Mouse (Mus musculus) CH12.LX (cell line): ENCODE measurements at regions not wholly inside any gene's neighbourhood (a gene's known extent, or its start where the extent isn't known, plus 50 kb on each side); places are given as distances from the start of the nearest gene placed in this dataset.

Experiments
- DNase-seq: peaks from one replicate; pipeline ENCODE4 v3.0.0-alpha.2; 2013; ENCODE audit errors: extremely low read depth
- H3K27ac ChIP-seq: 2 replicates; pipeline ENCODE4 v1.5.1; 2012; ENCODE audit warnings: low read depth, mild to moderate bottlenecking, control low read depth, moderate library complexity; ENCODE audit not compliant: insufficient read depth
- H3K27me3 ChIP-seq: replicated peaks from 2 replicates; pipeline ENCODE3; 2012; ENCODE audit warnings: inconsistent platforms
- H3K36me3 ChIP-seq, 2 experiments: replicated peaks in 1 of 2; 2 replicates each; pipeline versions ENCODE3 to v1.6.1; 2012; ENCODE audit warnings: inconsistent platforms in 1 of 2, low read length in 1 of 2, mild to moderate bottlenecking in 1 of 2, mixed read lengths in 1 of 2, moderate library complexity in 1 of 2; ENCODE audit not compliant: control insufficient read depth in 1 of 2, insufficient read depth in 1 of 2
- H3K4me1 ChIP-seq, 2 experiments: 2 replicates each; pipeline ENCODE4 v1.6.1; 2012; ENCODE audit warnings: inconsistent platforms in 1 of 2, moderate library complexity in 1 of 2; ENCODE audit not compliant: insufficient read depth in 2 of 2, control insufficient read depth in 1 of 2
- H3K4me2 ChIP-seq: 2 replicates; pipeline ENCODE4 v1.6.1; 2012; ENCODE audit warnings: low read depth, mild to moderate bottlenecking, control low read depth; ENCODE audit not compliant: poor library complexity, insufficient read depth, severe bottlenecking
- H3K4me3 ChIP-seq, 3 experiments: fragments of 150-350 bp in 1 of 3; sonication (generic) in 1 of 3; replicated peaks in 1 of 3; 2 replicates each; pipeline versions ENCODE3 to v1.5.1; 2011 to 2012; ENCODE audit warnings: low read depth in 2 of 3, low read length in 2 of 3, mild to moderate bottlenecking in 2 of 3, moderate library complexity in 2 of 3, control low read depth in 1 of 3, improper control_type of control experiment in 1 of 3, inconsistent platforms in 1 of 3, mixed read lengths in 1 of 3; ENCODE audit not compliant: poor library complexity in 1 of 3
- H3K79me2 ChIP-seq: replicated peaks from 2 replicates; pipeline ENCODE4 v1.6.1; 2012; ENCODE audit warnings: mild to moderate bottlenecking, moderate library complexity; ENCODE audit not compliant: control insufficient read depth, poor library complexity, insufficient read depth, severe bottlenecking; ENCODE audit errors: extremely low read depth
- H3K9ac ChIP-seq: 2 replicates; pipeline ENCODE4 v1.6.1; 2012; ENCODE audit warnings: low read depth, mild to moderate bottlenecking, control low read depth, moderate library complexity; ENCODE audit not compliant: insufficient read depth
- H3K9me3 ChIP-seq: replicated peaks from 2 replicates; pipeline ENCODE3; 2012; ENCODE audit warnings: low read length, inconsistent platforms, mixed read lengths
- BHLHE40 ChIP-seq: IDR thresholded peaks from 2 replicates; pipeline ENCODE4 v1.6.1; 2011; ENCODE audit warnings: mild to moderate bottlenecking, low read depth, low read length, improper control_type of control experiment
- CHD1 ChIP-seq: IDR thresholded peaks from 2 replicates; pipeline ENCODE4 v1.6.1; 2012; ENCODE audit warnings: low read depth, low read length, improper control_type of control experiment, inconsistent platforms
- CHD2 ChIP-seq: IDR thresholded peaks from 2 replicates; pipeline ENCODE4 v1.6.1; 2011; ENCODE audit warnings: low read length, improper control_type of control experiment
- CTCF ChIP-seq, 2 experiments: IDR thresholded peaks in 1 of 2; conservative IDR thresholded peaks in 1 of 2; 2 replicates each; pipeline ENCODE4 v1.5.1; 2011 to 2012; ENCODE audit warnings: low read depth in 2 of 2, low read length in 2 of 2, improper control_type of control experiment in 1 of 2, inconsistent platforms in 1 of 2, mild to moderate bottlenecking in 1 of 2, moderate library complexity in 1 of 2
- ELF1 ChIP-seq: IDR thresholded peaks from 2 replicates; pipeline ENCODE4 v1.6.1; 2014; ENCODE audit warnings: low read depth, mild to moderate bottlenecking, inconsistent platforms, low read length, improper control_type of control experiment
- EP300 ChIP-seq: IDR thresholded peaks from 2 replicates; pipeline ENCODE4 v1.6.1; 2011; ENCODE audit warnings: low read length, improper control_type of control experiment
- ETS1 ChIP-seq: conservative IDR thresholded peaks from 2 replicates; pipeline ENCODE4 v1.6.1; 2012; ENCODE audit warnings: low read depth, mild to moderate bottlenecking, inconsistent platforms, low read length, improper control_type of control experiment, moderate library complexity
- GABPA ChIP-seq: IDR thresholded peaks from 2 replicates; pipeline ENCODE4 v1.6.1; 2012; ENCODE audit warnings: low read depth, low read length, improper control_type of control experiment, inconsistent platforms; ENCODE audit not compliant: insufficient replicate concordance
- IRF4 ChIP-seq: IDR thresholded peaks from 2 replicates; pipeline ENCODE4 v1.6.1; 2014; ENCODE audit warnings: low read depth, mild to moderate bottlenecking, inconsistent platforms, low read length, improper control_type of control experiment
- JUN ChIP-seq: IDR thresholded peaks from 2 replicates; pipeline ENCODE4 v1.6.1; 2011; ENCODE audit warnings: low read depth, mild to moderate bottlenecking, low read length, improper control_type of control experiment, moderate library complexity; ENCODE audit not compliant: insufficient read depth
- JUND ChIP-seq: conservative IDR thresholded peaks from 2 replicates; pipeline ENCODE4 v1.6.1; 2011; ENCODE audit warnings: low read depth, low read length, improper control_type of control experiment
- KAT2A ChIP-seq: IDR thresholded peaks from 2 replicates; pipeline ENCODE4 v1.6.1; 2012; ENCODE audit warnings: low read length, improper control_type of control experiment, inconsistent platforms; ENCODE audit not compliant: insufficient replicate concordance
- MAFK ChIP-seq: IDR thresholded peaks from 2 replicates; pipeline ENCODE4 v1.6.1; 2011; ENCODE audit warnings: low read length, improper control_type of control experiment; ENCODE audit not compliant: insufficient replicate concordance
- MAX ChIP-seq: IDR thresholded peaks from 2 replicates; pipeline ENCODE4 v1.6.1; 2011; ENCODE audit warnings: low read length, improper control_type of control experiment
- MAZ ChIP-seq: IDR thresholded peaks from 2 replicates; pipeline ENCODE4 v1.6.1; 2012; ENCODE audit warnings: low read depth, mild to moderate bottlenecking, inconsistent platforms, low read length, improper control_type of control experiment, moderate library complexity
- MEF2A ChIP-seq: IDR thresholded peaks from 2 replicates; pipeline ENCODE4 v1.6.1; 2014; ENCODE audit warnings: low read depth, mild to moderate bottlenecking, inconsistent platforms, low read length, improper control_type of control experiment, borderline replicate concordance
- MYC ChIP-seq: IDR thresholded peaks from 2 replicates; pipeline ENCODE4 v1.6.1; 2011; ENCODE audit warnings: low read depth, mild to moderate bottlenecking, improper control_type of control experiment, low read length
- NRF1 ChIP-seq: IDR thresholded peaks from 2 replicates; pipeline ENCODE4 v1.6.1; 2014; ENCODE audit warnings: low read depth, mild to moderate bottlenecking, inconsistent platforms, low read length, improper control_type of control experiment, moderate library complexity
- PAX5 ChIP-seq: IDR thresholded peaks from 2 replicates; pipeline ENCODE4 v1.6.1; 2012; ENCODE audit warnings: low read length, inconsistent platforms, mixed read lengths
- POLR2A ChIP-seq: IDR thresholded peaks from 2 replicates; pipeline ENCODE4 v1.6.1; 2011; ENCODE audit warnings: low read depth, mild to moderate bottlenecking, improper control_type of control experiment, low read length
- RAD21 ChIP-seq: IDR thresholded peaks from 2 replicates; pipeline ENCODE4 v1.6.1; 2011; ENCODE audit warnings: low read depth, mild to moderate bottlenecking, low read length, improper control_type of control experiment, moderate library complexity
- RCOR1 ChIP-seq: conservative IDR thresholded peaks from 2 replicates; pipeline ENCODE4 v1.6.1; 2012; ENCODE audit warnings: low read depth, mild to moderate bottlenecking, inconsistent platforms, low read length, improper control_type of control experiment
- SIN3A ChIP-seq: IDR thresholded peaks from 2 replicates; pipeline ENCODE4 v1.6.1; 2012; ENCODE audit warnings: low read length, improper control_type of control experiment, inconsistent platforms
- SMC3 ChIP-seq: IDR thresholded peaks from 2 replicates; pipeline ENCODE4 v1.6.1; 2011; ENCODE audit warnings: low read depth, low read length, improper control_type of control experiment
- ZC3H11A ChIP-seq: IDR thresholded peaks from 2 replicates; pipeline ENCODE4 v1.6.1; 2012; ENCODE audit warnings: low read depth, mild to moderate bottlenecking, inconsistent platforms, low read length, improper control_type of control experiment
- ZMIZ1 ChIP-seq: IDR thresholded peaks from 2 replicates; pipeline ENCODE4 v1.6.1; 2012; ENCODE audit warnings: low read depth, mild to moderate bottlenecking, inconsistent platforms, low read length, improper control_type of control experiment
- ZNF384 ChIP-seq: IDR thresholded peaks from 2 replicates; pipeline ENCODE4 v1.6.1; 2012; ENCODE audit warnings: low read depth, low read length, improper control_type of control experiment, inconsistent platforms
- dilution Hi-C: fragments of 300-500 bp; cut with MboI; formaldehyde crosslinking; loops from 2 replicates; pipeline ENCODE4 v1.14.3; 2020; ENCODE audit warnings: low sequenced_read_pairs; ENCODE audit not compliant: extremely low pct_unique_long_range_greater_than_20kb, extremely low pct_ligation_motif_present
- in situ Hi-C: fragments of 300-500 bp; cut with MboI; formaldehyde crosslinking; loops from 3 replicates; pipeline ENCODE4 v1.14.3; 2019; ENCODE audit warnings: low sequenced_read_pairs, low pct_ligation_motif_present, low pct_unique_long_range_greater_than_20kb, mixed read lengths

DNA sequence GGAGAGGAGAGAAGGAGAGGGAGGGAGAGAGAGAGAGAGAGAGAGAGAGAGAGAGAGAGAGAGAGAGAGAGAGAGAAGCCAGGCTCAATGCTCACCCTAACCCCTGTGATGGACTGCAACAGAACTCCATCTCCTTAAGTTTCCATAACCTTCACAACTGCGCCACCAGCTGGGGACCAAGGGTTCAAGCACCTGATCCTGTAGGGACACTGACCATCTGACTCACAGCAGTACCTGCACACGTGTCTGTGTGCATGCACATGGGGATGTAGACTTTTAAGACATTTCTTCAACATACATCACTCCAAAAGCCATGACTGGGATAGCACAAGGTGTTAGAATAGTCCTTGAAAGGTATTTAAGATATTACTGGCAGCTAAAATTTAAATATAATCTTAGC, 85.2 kb upstream of the Ttc29 start:
- TF ChIP-seq SMC3 (peak; percentile 93), JUN (no peak), JUND (no peak), ELF1 (no peak), CTCF (conservative IDR thresholded peaks at IDR 0.05 in 1 of 2, IDR thresholded peaks at IDR 0.05 in 1 of 2; ENCODE audit: low read depth in 2 of 2, low read length in 2 of 2) (peak; percentile 42 to 88), NRF1 (no peak), MEF2A (no peak), MAZ (no peak), MAX (no peak; the same call in none of the 2 replicates), ETS1 (no peak), CHD2 (no peak), CHD1 (no peak), ZC3H11A (peak; percentile 61; the same call in 1 of the 2 replicates), MAFK (no peak), PAX5 (no peak), MYC (peak; percentile 75), ZMIZ1 (no peak), ZNF384 (no peak), EP300 (no peak), RCOR1 (no peak), IRF4 (0 out of 2 replicates have a peak, but pooled peaks have one; percentile 6), KAT2A (no peak), GABPA (no peak), RAD21 (peak; percentile 82), BHLHE40 (0 out of 2 replicates have a peak, but pooled peaks have one; percentile 51), POLR2A (no peak), SIN3A (no peak)
- Histone ChIP-seq H3K9me3 (no peaks in the 10 kb centered on the region), H3K79me2 (no peaks in the 10 kb centered on the region), H3K9ac (no peak overlapping the region), H3K4me2 (no peak overlapping the region), H3K4me1 (no peaks in the 10 kb centered on the region), H3K27me3 (no peaks in the 10 kb centered on the region), H3K4me3 (no peak overlapping the region), H3K27ac (no peak overlapping the region), H3K36me3 (no peaks in the 10 kb centered on the region)
- in situ Hi-C loops, result loop anchor here (10.0 kb wide), 1 partner anchor 63 kb away; no protein-coding TSS in a partner anchor
- peak; percentile 61 for DNase-seq
- dilution Hi-C loops, result no loop called here
